Mouse (Mus musculus): ENCODE measurements at regions not wholly inside any gene's neighbourhood (a gene's known extent, or its start where the extent isn't known, plus 50 kb on each side); places are given as distances from the start of the nearest gene placed in this dataset.
"Not testable (repeated sequence)": the region's sequence is repeated elsewhere in the genome, so short reads cannot be mapped to it uniquely, and the experiment has no call there.

DNA sequence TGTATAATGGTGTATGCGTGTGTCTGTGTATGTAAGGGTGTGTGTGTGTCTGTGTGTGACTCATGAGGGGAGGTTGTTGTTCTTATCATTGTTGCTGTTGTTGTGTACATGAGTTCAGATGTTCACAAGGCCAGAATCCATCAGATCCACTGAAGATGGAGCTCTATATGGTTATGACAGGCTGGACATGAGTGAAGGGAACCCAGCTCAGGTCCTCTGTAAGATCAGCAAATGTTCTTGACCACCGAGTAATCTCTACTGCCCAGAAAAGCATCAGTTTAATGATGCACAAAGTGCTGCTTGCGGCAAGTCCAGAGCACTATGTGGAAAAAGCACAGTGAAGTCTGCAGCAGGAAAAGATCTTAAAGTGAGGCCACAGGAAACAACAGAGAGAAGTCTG is 77.5 kb downstream of the Gm15319 start:
- DNase-seq: not testable (repeated sequence)

DNA sequence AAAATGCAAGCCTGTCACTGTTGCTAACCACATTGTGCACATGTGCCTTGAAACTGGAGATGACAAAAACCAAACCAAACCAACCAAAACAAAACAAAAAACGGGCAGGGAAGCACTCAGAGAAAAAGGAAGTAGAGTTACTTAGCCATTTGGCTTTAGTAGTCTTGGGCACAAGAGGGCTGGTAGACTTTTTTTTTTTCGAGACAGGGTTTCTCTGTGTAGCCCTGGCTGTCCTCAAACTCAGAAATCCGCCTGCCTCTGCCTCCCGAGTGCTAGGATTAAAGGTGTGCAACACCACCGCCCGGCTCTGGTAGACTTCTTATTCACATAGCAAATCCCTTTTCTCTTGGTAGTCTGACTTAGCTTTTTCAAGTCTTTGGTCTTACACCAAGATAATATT is 78.2 kb downstream of the Gm15319 start:
- peak; percentile 35 to 41 for DNase-seq

DNA sequence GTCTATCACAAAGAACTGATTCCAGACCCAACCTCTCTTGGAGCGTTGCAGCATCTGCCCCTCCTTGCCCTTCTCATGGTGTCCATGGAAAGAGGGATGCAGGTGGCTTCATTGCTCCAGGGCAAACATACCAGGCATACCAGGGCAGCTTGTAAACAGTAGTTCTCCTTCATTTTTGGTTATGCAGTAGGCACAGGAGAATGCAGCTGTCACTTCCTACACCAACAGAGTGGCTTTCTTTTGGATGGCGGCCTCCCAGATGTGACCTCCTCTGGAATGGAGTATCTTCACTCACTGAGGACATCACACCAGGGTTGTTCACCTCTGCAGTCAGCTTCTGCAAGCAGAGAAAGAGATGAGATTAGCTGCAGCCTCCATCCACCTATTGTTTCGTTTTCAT is 79.9 kb downstream of the Gm15319 start:
- not testable (repeated sequence) for DNase-seq

DNA sequence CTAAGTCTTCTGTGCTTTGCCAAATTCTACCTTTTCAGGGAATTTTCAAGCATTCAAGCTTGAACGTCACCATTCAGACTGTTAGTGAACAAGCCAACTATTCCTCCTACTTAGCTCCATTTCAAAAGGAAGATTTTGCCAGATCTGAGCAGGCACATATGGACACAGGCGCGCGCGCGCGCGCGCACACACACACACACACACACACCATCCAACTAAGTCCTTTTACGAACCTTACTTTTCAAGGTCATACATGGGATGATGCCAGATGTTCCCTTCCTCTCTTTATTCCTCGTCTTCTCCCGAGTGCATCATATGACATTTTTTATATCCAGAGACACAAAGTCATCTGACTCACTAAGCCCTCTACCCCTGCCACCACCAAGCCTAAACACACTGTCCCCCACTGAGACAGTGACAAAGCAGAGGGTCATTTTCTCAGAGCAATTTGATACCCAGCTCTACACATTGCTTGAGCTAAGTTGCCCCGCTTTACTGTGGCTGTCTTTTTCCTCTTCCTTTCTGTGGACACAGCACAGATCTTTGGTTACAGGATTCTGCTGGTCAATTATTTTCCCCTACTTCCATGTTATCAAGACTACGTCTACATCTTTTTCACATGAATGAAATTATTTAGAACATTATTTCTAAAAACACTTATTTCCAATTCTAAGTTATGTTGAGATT is 81.7 kb downstream of the Gm15319 start:
- DNase-seq: not testable (repeated sequence)

DNA sequence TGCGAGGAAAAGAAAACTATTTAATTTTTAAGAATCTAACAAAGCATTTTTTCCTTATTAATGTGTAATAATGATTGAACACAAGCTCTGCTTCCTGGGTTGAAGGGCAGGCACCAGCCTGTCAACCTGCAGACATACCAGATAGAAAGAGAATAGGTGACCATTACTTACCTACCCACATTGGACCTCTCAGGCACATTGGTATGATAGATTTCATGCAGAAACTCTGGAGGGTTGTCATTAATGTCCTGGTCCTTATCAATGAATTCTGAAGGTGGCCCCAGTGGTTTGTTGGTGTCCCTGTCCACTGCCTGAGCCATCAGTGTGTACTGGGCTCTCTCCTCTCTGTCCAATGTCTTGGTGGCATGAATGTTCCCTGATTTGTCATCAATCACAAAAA is 85.3 kb downstream of the Gm15319 start:
- not testable (repeated sequence) for DNase-seq

DNA sequence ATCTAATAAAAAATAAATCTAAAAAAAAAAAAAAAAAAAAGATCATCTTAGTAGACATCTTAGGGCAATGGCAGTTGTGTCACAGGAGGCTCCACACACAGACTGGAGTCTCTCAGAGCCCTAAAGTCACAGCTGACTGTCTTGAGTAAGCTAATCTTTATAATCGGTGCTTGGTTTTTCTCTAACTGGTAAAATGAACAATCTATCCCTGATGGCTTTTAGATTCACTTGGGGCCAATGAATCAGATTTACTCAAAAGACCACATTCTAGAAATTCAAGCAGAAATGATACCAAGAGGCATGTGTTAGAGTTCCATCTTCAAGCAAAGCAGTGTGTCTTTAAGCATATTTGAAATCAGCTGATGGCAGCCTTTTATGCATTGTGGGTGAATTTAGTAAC is 86.3 kb downstream of the Gm15319 start:
- not testable (repeated sequence) for DNase-seq

DNA sequence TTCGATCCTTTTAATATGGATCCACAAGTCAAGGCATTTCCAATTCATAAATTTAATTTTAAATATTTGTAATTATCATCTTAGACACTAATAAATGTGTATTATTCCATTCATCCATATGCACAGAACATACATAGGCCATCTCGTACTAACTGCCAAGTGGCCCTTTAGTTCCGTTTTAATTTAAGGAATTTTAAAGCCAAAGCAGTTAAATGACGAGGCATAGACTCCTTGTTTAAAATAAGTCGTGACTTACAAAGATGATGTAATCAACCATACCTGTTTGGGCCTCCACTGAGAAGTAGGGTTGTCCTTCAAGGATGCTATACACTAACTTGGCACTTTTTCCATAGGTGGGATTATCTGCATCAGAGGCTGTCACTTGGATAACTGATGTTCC is 89.2 kb downstream of the Gm15319 start:
- not testable (repeated sequence) for DNase-seq

DNA sequence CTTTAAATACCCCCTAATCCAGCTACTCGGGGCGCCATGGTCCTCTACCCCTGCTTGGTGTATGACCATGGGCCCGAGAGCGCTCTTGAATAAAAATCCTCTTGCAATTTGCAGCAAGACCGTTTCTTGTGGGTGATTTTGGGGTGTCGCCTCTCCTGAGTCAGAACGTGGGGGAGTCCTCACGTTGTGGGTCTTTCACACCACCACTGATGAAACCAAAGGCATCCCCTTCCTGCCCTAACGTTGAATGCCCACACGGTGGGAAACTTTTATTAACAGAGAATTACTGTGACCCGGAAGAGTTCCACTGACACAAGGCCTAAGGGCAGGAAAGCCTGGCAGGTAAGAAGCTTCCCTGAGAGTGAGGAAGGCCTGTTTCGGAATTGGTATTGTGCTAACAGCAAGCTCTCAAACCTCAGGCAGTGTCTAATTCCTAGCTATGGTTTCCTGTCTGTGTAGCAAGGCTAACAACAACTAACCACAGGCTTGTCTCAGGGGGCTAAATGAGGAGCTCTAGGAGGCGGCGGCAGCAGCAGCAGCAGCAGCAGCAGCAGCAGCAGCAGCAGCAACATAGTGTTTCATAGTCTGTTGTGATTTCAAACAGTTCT is 95.4 kb downstream of the Gm15319 start:
- not testable (repeated sequence) for DNase-seq

DNA sequence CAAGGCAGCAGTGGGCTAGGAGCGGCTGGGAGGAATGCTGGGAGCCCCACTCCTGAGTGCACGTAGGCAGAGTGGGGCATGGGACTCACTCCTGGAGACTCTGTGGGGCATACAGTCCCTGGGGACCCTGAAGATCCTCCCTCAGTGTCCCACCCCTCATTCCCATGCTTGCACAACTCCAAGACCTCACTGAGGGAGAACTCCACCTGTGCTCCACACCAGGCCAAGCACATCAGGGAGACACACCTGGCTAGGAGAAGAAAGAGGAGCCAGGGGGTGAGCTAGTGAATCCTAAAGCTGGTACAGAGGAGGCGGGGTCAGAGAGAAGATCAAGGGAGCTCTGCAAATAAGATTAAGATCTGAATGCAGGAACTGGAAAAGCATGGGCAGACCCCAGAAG is 96.2 kb downstream of the Gm15319 start:
- peak in 1 of 2 experiments; percentile 30 for DNase-seq

DNA sequence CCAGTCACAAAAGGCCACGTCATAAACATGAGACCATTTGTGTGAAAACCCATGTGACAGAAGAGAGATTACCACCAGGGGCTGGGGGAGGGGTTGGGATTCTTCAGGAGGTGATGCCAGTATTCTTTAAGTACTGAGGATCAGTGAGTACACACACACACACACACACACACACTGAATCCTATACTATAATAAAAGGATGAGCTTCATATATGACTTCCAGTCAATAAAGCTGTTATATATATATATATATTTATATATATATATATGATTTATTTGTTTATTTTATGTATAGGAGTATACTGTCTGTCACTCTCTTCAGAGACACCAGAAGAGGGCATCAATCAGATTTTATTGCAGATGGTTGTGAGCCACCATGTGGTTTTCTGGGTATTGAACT is 98.4 kb downstream of the Gm15319 start:
- not testable (repeated sequence) for DNase-seq

DNA sequence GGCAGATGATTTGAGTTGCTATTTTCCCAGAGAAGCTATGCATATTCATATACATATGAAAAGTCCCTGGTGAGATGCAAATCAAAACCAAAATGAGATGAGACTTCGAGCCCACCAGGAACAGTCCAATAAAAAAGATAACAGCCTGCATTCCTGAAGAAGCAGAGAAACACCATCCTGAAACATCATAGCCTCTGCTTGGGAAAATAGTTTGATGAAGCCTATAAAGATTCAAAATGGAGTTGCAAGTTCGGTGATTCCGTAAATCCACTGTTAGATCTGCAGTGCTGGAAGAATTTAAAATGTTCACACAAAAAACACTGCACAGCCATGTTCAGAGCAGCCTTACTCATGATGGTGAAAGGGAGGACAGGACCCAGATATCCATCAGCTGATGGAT is 98.9 kb downstream of the Gm15319 start:
- DNase-seq: not testable (repeated sequence)

DNA sequence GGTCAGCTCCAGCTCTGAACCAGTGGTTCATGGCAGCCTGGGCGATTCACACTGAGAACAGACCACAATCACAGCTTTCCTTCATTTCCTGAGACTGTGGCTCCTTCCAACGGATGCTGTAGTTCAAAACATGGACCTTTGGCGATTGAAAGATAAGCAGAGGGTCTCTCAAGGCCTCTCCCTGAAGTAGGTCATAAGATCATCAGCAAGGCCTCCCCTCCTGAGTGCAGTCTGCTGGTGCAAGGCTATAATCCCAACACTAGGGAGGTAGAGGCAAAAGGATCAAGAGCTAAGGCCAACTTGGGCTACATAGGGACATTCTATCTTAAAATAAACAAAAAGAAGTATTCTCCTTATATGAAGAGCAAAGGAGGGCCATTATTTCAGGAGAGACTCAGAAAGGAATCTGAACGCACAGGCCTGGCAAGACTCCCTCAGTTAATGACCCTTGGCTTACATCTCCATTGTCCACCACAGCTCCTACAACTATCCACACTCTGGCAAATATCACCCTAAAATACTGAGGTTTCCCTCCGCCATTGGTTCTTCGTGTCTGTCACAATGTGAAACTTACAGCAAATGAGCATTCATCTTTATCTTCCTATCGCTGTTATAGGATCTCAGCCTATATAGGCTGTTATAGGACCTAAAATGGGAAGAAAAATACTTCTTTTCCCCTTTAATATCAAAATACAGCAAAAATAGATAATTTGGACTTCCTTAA is 100.0 kb downstream of the Gm15319 start:
- not testable (repeated sequence) for DNase-seq

DNA sequence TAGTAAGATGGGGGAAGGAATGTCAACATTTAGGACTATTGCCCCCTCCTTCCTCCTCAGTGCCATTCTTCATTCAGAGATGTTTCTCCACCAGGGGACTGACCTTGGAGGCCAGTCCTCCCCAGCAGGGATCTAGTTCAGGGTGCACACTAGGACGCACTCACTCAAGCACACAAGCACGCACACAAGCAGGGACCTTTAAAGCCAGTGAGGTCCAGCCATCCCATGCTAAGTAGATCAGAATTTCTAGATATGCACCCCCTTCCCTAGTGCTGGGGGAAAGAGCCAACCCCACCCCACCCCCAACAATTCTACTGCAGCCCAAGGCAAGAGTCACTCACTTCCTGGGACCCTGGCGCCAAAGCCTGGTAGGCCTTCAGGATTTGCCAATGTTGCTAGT is 100.8 kb downstream of the Gm15319 start:
- not testable (repeated sequence) for DNase-seq

DNA sequence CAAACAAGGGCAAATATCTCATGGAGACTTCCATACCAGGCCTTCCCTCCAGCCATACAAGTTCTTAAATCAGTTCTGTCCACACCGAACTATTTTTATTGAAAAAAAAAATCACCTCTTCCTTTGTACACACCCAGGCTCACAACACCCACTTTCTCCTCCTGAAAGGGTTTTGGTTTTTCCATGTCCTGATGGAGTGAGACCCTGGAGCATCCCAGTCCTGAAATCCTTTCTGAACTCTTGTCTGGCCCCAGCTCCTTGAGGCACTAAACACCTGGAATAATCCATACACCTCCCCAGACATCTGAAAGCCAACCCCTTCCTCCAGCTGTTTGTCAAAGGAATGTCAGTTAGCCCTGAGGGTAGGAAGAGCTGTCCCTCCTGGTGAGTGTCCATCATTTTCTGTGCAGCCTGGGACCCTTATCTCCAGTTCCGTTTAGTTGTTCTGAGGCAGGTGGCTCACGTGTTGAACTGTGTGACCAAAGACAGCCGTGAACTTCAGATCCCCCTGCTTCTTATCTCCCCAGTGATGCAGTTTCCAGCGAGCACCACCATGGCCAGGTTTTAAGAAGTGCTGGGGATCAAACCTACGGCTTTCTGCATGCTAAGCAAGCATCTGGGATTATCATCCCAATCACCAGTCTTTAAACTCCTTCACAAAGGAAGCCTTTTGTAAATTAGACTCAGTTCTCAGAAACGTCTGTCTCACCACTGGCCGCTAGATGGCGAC is 101.4 kb downstream of the Gm15319 start:
- not testable (repeated sequence) for DNase-seq

DNA sequence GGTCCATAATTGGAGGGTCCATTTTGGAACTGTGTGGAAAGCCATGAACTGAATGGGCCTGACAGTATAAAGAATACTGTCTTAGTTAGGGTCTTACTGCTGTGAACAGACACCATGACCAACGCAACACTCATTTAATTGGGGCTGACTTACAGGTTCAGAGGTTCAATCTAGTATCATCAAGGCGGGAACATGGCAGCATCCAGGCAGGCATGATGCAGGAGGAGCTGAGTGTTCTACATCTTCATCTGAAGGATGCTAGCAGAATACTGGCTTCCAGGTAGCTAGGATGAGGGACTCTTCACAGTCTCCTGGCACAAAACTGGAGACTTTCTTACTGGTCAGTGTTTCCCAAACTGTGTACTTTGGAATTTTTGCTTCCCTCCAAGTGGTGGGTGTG is 102.0 kb downstream of the Gm15319 start:
- DNase-seq: peak in 1 of 2 experiments; percentile 32

DNA sequence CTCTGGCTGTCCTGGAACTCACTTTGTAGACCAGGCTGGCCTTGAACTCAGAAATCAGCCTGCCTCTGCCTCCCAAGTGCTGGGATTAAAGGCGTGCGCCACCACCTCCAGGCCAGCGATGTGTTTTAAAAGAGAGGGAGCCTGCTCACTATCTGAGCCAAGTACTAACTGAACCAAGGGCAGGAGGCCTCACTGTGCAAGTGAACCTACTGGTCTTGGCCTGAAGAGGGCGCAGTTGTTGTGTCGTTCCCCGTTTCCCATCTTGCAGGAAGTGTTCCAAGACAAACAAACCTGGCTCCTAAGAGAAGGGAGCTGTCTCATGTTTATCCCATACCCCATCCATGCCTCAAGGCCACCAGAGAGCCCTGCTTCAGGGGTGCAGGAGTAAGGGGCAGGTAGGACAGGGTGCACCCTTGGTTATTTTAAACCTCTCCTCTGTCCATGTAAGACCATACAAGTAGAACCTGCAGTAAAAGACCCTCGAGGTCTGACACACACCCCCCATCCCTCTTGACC is 102.8 kb downstream of the Gm15319 start:
- not testable (repeated sequence) for DNase-seq

DNA sequence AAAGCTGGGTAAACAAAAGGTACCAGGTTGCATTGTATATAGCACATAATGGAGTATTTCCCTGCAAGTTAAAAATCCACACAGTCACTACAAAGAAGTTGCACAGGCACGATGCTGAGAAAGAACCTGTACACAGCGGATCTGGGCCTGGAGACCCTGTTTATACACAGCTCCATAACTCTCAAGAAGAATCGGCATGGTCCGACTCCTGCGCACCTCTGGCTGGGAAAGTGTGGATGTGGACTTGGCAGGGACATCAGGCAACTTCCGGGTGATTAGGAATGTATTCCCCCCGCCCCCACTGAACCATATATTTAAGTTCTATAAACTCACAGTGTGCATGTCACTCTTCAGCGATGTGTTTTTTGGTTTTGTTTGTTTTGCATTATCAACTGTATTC is 103.3 kb downstream of the Gm15319 start:
- not testable (repeated sequence) for DNase-seq

All from B cell, adult 2 months (primary cell).